Mouse (Mus musculus): ENCODE results near the gene Gm19684.
A peak's percentile ranks its signal among the peaks of the same experiment; 100 is the strongest.
"Not testable (repeated sequence)": the region's sequence is repeated elsewhere in the genome, so short reads cannot be mapped to it uniquely, and the experiment has no call there.

Gm19684 gene

DNA sequence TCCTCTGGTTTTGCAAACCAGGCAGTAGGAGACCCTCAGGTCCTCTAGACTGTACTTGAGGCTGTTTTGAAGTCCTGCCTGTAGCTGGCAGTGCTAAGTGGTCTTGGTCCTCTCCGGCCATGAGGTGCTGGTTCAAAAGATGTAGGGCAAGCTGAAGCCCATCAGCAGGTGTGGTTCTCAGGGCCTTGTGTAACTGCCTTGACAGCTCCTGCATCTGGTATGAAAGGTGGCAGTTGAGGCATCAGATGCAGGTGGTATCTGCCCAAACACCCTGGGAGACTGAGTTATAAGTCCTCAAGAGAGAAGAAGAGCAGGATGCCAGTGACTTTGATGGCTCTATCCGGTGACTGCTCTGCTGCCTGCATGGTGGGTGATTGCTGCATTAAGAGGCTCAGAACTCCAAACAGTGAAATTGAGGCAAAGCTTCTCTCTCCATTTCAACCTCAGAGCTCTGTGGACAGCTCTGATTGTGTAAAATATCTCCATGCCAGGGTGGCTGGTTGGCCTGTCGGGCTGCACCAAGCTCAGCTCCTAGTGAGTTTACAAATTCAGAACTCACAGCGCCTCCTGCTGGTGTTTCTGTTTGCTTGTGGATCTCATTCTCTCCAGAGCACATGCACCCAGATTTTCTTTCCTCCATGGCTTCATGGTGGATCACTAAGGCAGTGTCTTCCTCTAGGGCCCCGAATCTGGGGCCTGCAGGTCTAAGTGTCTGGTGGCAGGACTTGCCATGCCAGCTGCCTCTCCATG lies 10.2 kb downstream of the Gm19684 start:
- no peak for DNase-seq

DNA sequence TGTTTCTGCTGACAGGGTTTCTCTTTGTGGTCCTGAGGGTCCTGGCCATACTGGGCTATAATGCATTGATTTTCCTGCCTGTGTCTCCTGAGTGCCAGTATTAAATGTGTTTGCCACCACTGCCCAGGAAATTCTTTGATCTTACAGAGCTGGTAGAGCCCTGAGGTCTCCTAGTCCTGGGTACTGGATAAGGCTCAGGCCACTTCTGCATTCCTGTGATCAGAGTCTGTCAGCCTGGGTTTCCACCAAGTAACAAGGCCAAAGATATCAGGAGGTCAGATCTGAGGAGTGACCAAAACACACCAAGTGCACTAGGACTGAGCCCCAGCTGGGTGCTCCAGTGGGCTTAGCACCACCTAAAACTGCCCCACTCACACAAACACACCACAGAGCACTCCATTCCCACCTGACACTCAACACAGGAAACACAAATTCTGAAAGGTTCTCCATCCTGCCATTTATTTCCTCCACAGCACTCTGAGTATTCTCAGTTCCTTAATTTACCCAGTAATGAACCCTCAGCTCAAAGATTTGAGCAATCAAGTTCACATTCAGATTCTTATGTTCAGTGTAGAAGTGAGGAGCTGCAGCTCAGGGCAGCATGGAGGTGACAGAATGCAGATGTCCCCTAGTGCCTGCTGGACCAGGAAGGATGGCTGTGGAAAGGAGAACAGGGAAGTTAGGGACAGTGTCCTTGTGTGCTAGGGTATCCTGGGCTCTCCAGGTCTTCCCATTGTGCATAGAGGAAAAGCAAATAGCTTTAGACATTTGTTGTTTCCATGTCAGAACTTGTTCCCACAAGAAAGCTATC lies 14.1 kb downstream of the Gm19684 start:
- not testable (repeated sequence) for DNase-seq

DNA sequence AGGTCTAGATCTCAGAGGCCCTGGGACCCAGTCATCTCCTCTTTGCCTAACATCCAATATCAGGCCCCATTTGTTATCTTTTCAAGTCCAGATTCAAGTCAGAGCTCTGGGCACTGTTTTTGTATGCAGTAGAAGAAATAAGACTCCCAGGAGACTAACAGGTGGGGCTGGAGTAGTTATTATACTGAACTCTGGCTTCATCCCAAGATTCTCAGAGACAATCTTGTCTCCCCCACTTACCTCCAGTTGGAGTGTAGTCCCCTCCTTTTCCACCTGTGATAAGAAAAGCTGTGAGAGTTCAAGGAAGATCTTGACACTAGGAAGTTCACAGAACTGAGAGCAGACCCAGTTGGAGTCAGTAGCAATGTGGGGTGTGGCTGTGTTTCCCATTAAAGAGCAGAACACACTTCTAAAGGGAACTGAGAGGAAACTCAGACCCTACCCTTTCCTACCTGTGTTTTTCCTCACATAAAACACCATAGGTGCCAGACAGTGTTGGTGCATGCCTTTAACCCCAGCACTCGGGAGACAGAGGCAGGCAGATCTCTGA lies 14.9 kb downstream of the Gm19684 start:
- not testable (repeated sequence) for DNase-seq

DNA sequence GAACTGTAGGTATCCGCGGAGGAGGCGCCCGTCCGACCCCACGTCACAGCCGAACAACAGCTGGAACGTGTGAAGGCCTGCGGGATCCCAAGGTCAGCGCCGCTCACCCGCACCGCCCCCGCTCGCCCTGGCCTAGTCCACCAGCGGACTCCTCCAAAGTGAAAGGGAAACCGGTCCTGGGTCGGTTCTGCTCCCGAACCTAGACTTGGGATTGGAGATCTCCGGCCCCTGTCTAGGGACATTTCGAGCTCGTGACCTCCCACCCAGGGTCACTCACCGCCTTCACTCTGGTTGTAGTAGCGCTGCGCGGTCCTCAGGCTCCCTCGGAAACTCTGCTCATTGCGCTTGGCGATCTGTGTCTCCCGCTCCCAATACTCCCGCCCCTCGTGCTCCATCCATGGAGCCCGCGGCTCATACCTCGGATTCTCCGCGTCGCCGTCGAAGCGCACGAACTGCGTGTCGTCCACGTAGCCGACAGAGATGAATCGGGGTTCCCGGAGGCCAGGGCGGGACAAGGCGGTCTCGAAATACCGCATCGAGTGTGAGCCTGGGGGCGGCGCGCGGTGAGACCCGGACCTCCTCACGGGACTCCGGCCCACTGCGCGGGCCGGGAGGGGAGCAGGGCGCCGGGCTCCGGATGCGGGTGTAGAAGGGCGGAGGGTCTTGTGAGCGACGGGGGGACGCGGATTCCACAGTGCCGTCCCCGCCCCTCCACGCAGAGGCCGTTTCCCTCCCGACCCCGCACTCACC lies 23.8 kb downstream of the Gm19684 start:
- peak in 1 of 2 experiments; percentile 4 for DNase-seq

DNA sequence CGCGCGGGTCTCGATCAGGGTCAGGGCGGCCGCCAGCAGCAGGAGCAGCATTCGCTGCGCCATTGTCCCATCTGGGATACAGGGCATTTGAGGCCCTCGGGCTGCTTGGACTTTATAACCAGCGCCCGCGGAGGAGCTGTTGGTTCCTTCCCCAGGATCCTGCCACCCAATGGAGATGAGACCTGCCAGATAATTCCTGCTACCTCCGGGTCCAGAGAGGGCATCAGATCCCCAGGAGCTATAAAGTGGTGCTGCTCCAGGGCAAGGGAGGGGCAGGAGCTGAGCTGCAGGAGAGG lies 24.3 kb downstream of the Gm19684 start:
- not testable (repeated sequence) for DNase-seq

DNA sequence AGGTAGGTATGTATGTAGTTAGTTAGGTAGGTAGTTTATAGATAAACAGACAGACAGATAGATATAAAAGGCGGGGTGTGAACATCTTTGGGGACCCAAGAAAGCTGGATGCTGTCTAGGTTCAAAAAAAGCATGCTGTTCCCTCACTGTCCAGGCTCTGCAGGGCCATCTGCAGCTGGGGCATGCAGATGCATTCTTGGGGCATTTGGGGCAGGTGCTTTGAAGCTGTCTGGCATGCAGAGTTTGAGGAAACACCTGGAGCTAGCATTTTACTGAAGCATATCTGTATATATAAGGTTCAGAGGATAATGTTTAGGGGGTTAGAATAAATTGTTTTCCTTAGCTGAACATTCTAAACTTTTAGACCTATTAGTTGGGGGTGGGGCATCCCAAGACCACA lies 25.5 kb downstream of the Gm19684 start:
- DNase-seq, result not testable (repeated sequence)

DNA sequence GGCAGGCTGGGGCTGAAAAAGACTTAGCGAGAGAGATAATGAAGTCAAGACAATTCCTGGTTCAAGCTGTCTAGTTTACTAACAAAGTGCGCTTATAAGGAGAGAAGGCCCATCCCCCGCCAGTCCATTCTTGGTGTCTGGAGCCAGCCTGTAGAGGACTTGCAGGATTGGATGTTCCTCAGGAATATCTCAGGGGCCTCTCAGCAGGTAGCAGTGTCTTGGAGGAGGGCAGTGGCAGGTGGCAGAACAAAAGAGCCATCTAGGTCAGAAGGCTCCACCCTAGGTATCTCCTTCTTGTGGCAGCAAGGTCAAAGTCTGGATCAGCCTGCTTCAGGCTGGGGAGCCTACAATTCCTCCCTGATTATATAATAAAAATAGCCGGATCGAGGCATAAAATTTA lies 27.0 kb downstream of the Gm19684 start:
- DNase-seq, result not testable (repeated sequence)

DNA sequence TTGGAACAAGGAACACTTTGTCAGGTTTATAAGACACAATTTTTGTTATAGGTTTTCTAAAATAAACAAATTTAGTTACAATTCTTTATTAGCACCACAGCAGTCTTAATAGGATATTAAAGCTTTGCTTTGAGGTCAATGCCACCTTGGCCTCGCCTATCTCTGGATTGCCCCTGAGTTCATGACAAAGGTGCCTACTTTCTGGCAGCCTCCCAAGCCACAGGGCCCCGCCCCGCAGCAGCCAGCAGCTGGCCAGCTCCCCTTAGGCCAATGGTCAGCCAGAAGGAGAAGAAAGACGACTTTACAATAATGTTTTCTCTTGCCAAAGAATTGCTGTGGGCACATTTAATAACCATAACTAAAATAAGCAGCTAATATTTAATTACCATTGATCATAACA lies 29.7 kb downstream of the Gm19684 start:
- DNase-seq, result not testable (repeated sequence)

DNA sequence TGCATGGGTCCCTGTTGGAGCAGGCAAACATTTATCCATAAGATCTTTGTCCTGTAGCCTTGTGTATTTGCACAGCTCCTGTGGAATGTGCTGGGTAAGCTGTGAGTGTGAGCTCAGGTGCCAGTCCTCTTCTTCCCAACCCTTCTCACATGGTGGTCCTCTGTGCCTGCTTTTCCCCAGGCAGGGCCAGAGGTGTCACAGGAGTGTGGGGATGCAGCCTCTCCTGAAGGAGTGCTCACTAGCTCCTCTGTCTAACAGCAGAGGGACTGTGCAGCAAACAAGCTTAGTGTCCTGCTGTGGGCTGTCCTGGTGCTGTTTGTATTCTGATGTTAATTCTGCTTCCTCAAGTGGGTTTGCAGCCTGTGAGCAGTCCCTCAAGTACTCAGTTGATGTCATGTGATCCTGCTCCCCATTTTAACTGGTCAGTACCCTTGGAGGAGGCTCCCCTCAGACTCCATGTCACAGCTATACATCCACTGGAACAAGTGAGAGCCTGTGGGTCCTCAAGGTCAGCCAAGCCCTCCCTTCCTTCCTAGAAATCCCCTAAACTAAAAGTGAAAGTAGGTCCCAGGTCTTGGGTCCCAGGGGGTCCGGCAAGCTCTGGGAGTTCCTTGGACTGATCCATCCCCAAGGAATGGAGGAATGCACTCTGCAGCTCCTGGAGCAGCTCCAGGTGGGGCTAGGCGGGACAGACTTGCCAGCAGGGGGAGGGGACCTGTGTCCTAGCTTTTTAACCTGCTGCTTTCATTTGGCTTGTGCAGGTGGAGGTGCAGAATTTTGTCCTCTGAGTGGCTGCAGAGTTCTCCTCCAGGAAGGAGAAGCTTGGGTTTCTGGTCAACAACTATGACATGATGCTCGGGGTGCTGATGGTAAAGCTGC lies 33.0 kb downstream of the Gm19684 start:
- DNase-seq, result no peak

DNA sequence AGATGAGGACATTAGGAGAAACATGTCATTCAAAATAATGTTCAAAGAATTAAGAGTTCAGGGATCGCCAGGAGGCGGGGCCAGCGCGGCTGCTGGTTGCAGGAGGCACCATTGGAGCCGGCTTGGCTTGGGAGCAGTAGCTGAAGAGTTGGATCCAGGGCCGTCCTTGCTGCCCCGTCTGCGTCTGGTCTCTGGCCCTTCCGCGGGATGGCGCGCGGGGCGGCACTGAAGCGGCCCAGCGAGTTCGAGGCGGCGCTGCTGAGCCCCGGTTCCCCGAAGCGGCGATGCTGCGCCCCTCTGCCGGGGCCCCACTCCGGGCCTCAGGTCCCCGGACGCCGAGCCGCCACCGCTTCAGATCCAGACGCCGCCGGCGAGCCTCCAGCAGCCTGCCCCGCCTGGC lies 36.3 kb downstream of the Gm19684 start:
- DNase-seq, result peak in 1 of 2 experiments; percentile 5

DNA sequence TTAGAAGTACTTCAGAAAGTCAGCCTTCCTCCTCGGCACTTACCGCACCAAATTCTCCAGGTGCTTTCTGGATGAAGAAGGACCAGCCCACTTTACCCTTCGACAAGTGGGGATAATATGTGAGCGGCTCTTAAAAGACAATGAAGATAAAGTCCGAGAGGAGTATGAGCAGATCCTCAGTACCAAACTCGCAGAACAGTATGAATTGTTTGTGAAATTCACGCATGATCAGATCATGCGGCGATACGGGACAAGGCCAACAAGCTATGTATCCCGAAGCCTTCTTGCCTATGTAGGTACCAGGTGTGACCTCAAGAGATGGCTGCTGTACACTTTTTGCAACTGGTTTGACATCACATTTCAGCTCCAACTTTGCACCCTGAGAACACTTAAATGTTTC lies 36.8 kb downstream of the Gm19684 start:
- not testable (repeated sequence) for DNase-seq

DNA sequence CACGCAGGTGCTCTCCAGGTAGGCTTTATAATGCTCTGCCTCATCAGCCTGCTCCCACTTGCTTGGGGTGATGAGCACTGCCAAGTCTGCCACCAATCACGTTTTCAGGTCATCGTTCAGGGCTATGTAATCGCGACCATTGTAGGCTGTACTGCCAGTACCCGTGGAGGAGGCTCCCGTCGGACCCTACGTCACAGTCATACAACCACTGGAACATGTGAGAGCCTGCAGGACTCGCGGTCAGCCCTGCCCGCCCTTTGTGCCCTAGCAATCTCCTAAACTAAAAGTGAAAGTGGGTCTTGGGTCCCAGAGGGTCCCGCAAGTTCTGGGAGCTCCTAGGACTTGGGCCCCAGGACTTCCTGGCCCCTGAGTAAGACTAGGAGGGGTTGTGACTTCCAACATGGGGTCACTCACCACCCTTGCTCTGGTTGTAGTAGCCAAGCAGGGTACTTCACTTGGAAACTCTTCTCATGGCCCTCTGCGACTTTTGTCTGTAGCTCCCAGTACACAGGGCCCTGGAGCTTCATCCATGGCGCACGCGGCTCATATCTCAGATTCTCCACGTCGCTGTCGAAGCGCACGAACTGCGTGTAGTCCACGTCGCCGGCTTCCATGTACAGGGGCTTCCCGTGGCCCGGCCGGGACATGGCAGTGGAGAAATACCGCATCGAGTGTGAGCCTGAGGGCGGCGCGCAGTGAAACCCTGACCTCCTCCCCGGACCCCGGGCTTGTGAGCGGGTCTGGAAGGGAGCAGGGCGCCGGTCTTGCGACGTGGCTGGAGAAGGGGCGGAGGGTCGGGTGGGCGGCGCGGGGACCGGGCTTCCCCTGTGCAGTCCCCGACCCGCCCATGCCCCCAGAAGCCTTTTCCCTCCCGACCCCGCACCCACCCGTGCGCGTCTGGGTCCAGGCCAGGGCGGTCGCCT lies 39.9 kb downstream of the Gm19684 start:
- DNase-seq, result no peak

DNA sequence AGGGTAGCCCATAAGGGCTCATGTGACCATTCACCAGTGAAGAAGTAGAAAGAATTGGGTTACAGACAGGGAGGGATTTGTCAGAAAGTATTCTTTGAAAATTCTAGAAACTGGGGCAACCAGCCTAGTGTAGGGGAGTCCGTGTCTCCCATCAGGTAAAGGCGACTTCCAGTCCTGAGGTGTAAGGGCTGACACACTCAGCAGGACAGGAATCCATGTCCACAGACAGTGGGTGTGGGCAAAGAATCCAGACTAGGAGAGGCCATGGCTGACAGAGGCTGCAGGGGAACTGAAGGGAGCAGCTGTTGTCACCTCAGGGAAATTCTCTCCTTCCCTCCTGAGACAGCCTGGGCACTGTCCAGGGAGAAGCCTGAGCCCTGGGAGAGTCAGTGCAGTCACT lies 45.4 kb downstream of the Gm19684 start:
- not testable (repeated sequence) for DNase-seq

DNA sequence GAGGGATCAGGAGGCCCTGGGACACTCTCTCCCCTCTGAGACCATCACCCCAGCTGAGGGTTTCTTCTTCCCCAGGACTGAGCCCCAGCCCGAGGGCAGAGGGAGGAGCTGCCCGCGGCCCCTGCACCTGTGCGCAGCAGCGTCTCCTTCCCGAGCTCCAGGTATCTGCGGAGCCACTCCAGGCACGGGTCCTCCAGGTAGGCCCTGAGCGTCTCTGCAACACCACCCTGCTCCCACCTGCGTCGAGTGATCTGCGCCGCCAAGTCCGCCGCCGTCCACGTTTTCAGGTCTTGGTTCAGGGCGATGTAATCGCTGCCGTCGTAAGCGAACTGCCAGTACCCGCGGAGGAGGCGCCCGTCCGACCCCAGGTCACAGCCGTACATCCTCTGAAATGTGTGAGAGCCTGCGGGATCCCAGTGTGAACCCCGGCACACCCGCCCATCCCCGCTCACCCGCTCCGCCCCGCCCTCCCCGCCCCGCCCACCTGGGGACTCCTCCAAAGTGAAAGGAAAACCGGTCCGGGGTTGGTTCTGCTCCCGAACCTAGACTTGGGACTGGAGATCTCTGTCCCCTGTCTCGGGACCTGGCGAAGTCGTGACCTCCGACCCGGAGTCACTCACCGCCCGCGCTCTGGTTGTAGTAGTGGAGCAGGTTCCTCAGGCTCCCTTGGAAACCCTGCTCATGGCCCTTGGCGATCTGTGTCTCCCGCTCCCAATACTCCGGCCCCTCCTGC lies 46.0 kb downstream of the Gm19684 start:
- DNase-seq, result no peak

DNA sequence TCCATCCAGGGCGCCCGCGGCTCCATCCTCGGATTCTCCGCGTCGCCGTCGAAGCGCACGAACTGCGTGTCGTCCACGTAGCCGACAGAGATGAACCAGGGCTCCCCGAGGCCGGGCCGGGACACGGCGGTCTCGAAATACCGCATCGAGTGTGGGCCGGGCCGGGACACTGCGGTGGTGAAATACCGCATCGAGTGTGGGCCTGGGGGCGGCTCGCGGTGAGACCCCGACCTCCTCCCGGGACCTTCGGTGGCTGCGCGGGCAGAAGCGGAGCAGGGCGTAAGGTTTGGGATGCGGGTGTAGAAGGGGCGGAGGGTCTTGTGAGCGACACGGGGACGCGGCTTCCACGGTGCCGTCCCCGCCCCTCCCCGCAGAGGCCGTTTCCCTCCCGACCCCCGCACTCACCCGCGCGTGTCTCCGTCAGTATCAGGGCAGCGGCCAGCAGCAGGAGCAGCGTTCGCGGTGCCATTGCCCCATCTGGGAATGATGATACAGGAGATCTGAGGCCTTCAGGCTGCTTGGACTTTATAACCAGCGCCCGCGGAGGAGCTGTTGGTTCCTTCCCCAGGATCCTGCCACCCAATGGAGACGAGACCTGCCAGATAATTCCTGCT lies 46.7 kb downstream of the Gm19684 start, which contains the start of gene Gm8909:
TSS of gene Gm8909 (minus strand) at position 499 of the 614 bp plus-strand sequence.
- DNase-seq, result peak in 1 of 2 experiments; percentile 9

DNA sequence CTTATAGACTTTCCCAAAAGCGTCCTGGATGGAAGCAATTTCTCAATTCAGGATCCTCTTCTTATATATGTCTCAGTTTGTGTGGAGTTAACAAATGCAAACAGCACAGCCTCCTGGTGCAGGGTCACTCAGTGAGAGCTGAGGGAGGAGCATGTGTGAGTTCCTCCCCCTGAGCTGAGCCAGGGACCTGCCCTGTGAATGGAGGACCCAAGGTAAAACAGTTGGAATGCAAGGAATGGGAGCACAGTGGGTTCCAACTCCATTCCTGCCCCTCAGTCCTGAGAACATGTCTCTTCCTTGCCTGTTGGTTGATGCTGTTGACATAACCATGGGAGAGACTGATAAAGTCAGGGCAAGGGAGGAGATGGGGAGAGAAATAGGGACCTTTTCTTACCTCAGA lies 47.6 kb downstream of the Gm19684 start:
- DNase-seq, result not testable (repeated sequence)

DNA sequence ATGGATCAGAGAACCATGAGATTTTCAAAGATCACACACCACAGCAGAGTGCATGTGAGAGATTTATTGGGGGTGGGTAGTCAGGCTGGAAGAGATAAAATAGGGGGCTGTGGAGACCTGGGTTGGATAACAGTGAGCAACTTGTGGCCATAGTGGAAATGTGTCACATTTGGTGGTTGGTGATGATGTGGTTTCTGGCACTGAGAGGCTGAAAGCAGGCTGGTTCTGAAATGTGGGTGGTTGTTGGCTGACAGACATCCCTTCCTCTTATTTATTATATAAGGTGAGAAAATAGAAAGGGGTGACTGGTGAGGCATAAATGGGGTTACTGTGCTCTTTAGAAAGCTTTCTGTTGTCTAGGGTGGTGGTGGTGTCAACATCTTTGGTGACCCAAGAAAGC lies 48.3 kb downstream of the Gm19684 start:
- DNase-seq, result no peak

DNA sequence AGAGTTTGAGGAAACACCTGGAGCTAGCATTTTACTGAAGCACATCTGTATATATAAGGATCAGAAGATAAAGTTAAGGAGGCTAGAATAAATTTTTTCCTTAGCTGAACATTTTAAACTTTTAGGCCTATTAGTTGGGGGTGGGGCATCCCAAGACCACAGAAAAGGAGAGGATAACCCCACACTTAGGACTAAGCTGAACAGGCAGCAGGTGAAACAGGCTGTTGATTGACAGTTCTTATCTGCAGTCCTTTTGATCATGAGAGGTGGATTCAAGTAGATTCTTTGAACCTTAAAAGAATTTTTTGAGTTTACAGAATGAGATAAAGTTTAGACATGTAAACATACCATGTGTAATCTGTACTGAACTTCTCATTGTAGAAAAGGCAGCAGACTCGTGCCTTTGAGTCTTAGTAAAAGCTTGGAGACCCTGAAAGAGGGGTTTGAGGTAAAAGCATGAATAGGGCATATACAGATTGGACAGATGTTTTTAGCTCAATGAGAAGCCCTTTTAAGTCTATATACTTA lies 48.9 kb downstream of the Gm19684 start:
- DNase-seq, result no peak

DNA sequence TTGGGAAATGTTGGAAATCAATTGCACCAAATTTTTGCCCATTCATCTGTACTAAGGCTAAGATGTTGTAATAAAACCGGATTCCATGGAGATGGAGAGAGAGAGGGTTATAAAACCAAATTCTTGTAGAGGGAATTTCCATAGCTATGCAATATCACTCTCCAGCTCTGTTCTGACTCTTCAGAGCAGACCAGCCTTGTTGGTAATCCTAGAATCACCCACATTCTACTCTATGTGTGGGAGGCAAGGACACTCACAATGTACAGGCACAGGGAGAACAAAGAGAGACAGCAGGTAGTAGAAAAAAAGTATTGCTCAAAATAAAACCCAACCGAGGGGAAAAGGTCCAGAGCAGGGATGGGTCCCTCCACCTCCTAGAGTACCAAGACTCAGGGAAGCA lies 54.7 kb downstream of the Gm19684 start:
- not testable (repeated sequence) for DNase-seq

Measured in cerebellum, postnatal 25 days (tissue).